Mouse (Mus musculus) c-Kit-positive CD71-positive TER-119-positive erythroid progenitor cells, embryonic 14.5 days (primary cell): ENCODE data around the gene Zfp710.
"Not testable (repeated sequence)": the region's sequence is repeated elsewhere in the genome, so short reads cannot be mapped to it uniquely, and the experiment has no call there.

ENCODE experiments used
- DNase-seq: peaks from one replicate; pipeline ENCODE4 v3.0.0-alpha.2; 2013; ENCODE audit warnings: low spot score

The Zfp710 gene

DNA sequence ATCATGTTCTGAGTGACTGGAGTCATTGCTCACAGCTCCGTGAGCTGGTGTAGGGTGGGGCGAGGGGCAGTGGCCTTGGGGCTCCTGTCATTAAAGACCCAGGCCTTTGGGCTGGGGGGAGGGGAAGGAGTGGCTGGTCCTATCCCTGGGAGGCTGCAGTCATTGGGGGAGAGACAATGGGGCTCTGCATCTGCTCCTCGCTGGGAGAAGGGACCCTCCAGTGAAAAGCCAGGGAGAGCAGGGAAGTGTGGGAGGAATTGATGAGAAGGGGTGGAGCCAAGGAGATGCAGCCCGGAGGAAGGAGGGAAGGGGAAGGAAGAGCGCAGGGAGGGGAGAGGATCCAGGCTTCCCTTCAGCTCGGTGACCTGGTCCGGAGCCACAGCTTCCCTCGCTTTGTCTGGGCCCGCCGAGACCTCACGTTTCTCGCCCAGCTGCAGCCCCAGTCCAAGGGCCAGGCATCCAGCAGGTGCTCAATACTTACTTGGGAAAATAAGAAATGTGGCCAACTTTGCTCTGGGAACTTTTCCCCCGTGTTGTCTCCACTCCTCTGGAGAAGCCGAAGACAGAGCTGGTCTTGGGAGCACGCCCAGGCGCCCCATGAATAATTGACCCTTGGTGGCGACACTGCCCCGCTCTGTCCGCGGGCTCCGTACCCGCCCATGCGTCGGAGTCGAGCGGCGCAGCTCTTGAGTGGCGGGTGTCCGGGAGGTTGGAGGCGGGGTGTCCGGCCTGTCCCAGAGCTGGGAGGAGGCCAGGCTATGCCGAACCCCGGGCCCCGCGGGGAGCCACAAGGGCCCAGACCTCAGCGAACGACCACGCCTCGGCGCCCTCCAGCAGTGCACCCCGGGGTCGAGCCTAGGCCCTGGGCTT is at the start of gene Zfp710:
Zfp710 (plus strand) TSS at position 294 of the 870 bp plus-strand sequence.
- no peak for DNase-seq

DNA sequence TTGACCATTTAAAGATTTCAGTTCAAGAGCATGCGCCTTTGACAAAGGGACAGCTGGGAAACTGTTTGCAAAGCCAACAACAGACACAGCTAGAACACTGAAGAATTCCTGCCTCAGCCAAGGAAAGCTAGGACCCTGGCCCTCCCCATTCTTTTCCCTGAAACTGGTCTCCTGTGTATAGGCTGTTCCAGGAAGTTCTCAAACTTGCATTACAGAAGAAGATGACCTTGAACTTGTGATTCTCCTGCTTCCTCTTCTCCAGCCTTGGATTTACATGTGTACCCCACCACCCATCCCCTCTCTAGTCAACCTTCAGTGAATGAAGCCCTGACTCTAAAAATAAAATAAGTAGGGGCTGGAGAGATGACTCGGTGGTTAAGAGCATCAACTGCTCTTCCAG is 49.3 kb upstream of the Zfp710 start:
- DNase-seq = no peak

DNA sequence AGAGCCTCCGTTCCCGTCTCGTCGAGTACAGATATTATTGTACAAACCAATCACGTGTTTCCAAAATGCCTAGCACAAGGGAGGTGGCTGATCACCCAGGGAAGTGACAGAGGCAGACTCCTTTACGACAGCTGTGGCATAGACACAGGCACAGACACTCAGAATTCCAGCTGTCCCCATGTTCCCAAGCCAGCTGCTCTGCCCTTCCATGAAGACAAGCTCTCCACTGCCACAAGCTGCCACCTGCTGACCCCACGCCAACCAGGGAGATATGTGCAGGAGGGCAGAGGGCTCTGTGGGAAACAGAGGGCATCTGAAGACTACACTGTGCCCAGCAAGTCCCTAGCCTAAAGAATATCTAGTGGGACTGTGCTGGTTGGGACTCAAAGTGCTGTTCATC is 37.9 kb upstream of the Zfp710 start:
- no peak for DNase-seq

DNA sequence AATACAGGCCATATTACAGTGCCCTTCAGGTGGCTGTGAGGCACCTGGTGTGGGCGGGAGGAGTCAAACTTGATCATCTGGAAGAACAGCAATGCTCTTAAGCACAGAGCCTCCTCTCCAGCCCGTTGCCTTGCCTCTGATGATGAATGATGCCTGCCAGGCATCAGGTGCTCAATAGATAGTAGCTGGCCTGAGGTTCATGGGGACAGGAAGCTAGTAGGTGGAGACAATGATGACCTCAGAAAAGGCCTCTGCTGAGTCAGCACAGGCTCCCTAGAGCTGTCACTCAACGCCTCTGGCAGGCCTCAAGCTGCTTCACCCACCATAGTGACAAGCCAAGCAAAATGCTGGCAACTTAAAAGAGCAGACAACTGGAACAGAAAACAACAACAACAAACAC is 36.9 kb upstream of the Zfp710 start:
- no peak for DNase-seq

DNA sequence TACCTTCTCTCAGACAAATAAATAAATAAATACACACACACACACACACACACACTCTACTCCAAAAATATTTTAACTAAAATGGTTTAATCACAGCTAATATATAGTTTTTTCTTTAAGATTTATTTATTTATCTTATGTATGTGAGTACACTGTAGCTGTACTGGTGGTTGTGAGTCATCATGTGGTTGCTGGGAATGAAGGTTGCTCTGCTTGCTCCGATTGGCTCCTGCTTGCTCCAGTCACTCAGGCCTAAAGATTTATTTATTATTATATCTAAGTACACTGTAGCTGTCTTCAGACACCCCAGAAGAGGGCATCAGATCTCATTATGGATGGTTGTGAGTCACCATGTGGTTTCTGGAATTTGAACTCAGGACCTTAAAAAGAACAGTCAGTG is 36.1 kb upstream of the Zfp710 start:
- DNase-seq = not testable (repeated sequence)

DNA sequence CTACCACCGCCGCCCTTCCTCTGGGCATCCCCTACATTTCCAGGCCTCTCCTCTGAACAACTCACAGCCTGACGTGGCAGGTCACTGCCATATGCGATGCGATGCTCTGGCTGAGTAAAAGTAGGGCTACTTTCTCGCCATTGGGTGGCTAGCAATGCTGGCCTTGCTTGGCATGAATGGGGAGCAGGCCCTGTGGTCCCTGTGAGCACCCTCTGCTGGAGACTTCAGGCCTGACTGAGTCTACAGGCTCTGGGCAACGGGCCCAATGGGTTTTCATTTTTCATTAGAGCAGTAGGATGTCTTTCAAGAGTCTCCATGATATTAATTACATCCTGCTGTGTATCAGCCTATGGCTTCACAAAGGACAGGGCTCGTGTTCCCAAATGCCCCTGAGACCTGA is 30.1 kb upstream of the Zfp710 start:
- no peak for DNase-seq

DNA sequence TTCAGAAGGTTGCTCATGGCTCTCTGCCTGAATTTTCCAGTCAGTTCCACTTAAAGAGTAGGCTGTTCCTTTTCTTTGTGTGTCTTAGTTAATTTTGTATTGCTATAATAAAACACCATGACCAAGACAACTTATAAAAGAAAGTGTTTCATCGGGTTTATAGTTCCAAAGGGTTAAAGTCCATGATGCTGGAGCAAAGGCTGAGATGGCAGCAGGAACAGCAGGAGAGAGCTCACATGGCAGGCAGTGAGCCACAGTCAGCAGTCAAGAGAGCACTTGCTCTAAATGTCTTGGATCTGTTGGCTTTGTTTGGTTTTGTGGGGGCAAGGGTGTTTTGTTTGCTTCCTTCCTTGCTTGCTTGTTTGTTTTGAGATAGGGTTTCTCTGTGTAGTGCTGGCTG is 26.9 kb upstream of the Zfp710 start:
- no peak for DNase-seq

DNA sequence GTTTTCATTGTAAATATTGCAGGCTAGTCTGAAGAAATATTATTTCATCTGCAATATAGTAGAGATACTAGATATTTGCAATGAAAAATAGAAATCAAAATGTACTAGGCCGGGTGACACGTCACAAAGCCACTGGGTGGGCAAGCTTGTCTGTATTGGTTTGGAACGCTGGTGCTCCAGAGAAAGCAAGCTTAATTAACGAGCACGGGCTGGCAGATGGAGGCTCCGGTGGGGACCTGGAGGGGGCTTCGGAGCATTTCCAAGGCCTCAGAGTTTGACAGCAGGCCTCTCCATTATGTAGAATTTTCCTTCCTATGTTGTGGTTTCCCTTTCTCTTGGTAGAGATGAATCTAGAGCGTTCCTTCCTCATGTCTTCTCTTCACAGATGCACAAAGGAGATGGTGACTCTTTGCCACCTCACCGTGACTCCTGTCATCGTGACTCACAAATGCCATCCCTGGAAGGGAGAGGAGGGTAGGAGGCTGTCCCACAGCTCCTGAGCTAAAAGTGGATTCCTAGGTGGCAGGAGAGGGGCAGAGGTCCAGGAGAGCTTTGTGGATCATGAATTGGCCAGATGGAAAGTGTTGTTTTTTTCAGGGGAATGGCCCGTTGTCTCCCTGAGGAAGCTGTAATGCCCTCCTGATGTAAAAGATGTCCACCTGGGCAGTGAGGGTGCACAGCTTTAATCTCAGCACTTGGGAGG is 22.1 kb upstream of the Zfp710 start:
- DNase-seq = no peak

DNA sequence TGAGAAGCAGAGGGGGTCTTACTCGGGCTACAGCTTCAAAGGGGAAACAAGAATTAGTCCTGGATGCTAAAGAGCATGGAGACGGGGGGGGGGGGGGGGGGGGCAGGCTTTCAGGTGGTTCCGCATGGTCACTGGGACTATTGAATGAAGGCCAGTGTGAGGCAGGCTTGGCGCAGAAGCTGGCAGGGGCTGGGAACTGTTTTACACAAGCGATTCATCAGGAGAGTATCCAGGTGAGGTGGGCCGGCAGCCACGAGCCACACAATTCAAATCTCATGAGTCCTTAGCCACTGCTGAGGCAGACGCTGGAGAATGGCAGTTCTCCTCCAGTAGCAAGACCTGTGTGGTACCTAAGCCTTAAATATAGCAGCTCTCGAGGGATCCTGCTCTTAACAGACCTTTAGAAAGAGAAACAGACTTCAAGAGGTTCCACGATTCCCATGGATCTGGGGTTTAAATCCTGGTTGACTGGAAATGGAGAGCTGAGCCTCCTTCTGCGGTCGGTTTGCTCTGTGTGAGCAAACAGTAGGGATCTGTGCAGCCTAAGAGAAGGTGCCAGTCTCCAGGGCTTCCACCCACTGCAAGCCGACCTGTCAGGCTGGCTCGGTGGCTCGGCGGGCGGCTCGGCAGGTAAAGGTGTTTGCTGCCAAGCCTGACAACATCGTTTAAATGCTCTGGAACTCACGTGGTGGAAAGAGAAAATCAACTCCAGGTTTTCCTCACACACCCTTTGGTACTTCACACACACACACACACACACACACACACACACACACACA is 19.6 kb upstream of the Zfp710 start:
- no peak for DNase-seq

DNA sequence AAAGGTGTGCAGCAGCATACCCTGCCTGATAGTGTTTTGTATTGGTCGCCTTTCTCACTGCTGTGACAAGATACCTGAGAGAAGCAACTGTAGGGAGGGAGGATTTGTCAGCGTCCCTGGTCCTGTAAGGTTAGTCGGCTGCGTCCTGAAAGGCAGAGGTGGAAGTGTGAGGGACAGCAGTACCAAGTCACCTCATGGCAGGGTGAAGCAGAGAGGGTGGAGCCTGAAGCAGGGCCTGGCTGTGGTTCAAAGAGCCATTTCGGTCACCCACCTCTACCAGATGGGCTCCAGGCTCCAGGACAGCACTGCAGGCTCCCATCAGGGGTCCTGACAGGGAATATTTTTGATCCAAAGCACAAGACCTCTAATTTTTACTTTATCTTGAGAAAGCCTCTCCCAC is 13.9 kb upstream of the Zfp710 start:
- no peak for DNase-seq

DNA sequence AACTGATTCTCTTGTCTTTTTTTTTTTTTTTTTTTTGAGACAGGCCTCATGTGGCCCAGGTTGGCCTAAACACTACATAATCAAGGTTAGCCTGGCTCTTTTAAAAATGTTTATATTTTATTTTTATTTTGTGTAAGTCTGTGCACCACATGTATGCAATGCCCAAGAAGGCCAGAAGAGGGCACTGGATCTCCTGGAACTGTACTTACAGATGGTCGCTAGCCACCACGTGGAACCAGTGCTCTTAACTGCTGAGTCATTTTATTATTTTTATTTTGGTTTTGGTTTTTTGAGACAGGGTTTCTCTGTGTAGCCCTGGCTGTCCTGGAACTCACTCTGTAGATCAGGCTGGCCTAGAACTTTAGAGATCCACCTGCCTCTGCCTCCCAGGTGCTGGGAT is 13.1 kb upstream of the Zfp710 start:
- DNase-seq = peak; percentile 62

DNA sequence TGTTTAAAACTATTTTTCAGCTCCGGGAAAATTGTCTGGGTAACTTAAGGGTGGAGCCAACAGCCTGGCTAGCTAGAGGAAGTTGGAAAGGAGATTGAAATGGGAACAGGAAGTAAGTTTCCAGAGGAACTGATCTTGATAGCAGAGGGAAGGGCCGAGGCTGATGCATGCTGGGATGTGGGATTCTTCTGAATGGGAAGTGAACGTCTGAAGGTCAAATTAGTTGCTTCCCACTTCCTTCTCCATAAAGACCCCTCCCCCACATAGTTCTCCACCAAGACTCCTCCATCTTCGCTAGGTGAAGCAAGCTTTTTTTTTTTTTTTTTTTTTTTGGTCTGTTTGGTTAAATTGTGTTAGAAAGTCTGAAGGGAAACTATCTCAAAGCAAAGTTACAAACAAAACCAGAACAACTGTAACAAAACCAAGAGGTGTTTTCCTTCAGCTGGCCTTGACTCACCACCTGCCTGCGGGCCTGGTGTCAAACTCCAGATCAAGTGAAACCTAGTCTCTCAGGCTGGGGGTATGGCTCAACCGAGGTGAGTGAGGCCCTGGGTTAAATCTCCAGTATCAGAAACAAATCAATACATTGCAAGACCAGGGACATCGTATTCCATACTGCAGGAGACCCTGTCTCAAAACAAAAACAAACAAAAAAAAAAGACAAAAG is 10.6 kb upstream of the Zfp710 start:
- DNase-seq = no peak

DNA sequence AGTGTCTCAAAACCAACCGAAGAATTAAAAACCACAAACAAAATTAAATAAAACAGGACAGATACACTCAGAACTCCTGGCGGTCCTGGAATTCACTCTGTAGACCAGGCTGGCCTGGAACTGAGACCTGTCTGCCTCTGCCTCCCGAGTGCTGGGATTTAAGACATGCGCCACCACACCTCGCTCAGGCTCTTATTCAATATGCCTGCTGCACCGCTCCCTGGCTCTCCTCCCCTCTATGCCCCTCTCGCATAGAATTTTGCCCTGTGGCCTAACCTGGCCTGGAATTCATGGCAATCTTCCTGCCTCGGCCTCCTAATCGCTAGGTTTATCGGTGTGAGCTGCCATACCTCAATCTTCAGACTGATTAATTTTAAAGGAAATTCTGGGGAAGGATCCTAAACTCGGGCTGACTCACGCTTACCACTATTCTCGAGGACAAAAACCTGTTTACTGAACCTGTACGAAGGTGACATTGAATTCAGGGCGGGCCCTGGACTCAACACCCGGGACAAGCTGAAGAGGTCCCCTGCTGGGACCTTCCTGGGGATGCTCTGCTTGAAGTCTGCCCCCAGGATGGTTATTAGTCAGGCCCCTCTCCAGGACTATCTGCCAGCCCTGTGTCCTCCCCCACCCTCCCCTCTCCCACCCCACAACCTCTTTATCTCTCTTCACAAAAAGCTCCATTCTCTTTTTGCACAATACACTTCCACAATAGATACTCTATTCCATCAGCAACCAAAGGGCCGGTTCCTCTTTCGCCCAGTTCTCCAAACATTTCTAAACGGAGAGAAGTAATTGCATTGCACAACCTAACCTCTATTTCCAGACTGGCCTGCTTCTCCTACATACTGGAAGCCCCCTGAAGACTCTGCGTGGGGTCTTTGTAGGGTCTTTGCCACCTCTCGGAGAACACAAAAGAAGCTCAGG is 9.5 kb upstream of the Zfp710 start:
- DNase-seq = no peak

DNA sequence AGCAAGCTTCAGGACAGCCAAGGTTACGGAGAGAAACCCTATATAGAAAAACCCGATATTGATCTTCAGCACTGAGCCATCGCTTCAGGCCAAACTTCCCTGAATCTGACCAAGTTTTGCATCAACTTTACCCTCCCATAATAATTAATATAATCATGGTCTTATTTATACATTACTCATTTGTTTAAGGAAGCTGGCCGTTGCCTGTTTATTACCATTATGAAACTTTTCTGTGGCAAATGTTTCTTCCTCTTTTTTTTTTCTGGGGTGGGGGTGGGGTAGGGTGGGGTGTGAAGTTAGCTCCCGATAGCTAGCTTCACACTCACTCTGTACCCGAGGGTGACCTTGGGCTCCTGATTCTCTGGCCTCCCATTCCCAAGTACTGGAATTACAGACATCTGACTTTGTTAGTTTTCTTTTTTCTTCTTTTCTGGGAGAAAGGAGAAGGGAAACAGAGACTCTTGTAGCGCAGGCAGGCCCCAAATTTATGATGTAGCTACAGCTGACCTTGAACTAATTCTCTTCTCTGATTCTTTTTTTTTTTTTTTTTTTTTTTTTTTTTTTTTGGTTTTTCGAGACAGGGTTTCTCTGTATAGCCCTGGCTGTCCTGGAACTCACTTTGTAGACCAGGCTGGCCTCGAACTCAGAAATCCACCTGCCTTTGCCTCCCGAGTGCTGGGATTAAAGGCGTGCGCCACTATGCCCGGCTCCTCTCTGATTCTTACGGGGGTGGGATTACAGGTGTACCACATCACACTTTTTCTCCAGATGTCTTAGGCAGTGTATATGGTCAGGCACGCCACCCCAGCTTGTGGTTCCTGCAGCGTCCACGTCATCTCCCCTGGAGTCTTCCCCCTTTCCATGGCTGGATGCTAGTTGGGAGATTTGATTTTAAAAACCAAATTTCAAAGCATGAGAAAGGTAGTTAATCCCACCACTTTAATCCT is 5.8 kb upstream of the Zfp710 start:
- no peak for DNase-seq

DNA sequence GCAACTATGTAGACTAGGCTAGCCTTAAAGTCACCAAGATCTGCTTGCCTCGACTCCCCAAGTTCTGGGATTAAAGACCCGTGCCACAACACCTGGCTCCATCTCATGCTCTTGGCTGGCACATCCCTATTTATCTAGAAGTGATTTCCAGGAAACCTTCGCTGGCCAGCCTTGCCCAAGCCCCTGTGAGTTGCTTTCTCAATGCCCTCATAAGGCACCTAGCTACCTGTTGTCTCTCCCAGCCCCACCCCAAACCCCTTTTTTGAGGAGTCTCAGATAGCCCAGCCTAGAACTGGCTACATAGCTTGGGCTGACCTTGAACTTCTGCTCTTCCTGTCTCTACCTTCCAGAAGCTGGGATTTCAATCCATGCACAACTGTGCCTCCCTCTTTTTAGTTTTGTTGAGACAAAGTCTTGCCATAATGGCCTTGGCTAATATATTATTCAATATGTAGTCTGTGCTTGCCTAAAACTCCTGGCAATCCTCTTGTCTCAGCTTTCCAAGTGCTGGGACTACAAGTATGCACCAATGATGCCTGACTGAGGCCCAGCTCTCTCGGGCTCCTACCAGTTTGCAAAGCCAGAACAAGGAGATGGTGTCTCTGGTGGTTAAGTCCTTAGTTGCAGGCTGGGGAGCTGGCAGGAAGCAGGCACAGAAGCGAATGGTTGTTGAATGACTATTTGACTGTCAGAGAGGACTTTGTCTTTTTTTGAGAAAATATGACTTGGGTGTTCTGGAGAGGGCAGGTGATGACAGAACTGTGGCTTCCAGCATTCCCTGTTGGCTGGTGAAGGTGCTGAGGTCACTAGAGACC is 786 bp upstream of the Zfp710 start:
- DNase-seq = no peak

DNA sequence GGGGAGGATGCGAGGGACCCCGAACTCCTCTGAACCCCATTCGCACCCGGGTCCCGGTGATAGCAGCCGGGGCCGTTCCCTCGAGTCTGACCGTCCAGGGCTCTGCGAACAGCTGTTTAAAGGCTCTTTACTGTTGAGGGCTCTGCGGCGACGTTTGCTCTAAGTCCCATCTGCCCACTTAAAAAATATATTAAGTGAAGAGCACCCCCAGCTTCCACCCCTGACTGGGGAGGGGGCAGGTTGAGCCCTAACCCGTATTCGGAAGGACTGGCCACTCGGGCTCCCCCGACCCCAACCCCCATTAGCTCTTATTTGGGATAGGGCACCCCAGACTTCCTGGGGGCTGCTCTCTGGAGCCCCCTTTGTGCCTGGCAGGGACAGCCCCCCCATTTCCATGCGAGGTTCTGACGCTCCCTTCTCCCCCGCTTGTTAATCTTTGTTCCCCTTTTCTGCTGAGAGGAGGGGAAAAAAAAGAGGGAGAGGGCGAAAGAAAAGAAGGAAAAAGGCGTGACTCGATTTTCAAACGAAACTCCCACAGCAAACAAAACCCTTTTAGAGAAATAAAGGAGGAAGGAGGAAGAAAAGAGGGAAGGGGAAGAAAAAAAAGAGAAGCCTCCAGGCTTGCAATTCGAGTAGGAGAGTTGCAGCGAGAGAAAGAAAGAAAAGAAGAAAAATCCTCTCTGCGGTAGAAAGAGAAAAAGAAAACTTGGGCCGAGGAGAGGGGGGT is 940 bp downstream of the Zfp710 start:
- no peak for DNase-seq

DNA sequence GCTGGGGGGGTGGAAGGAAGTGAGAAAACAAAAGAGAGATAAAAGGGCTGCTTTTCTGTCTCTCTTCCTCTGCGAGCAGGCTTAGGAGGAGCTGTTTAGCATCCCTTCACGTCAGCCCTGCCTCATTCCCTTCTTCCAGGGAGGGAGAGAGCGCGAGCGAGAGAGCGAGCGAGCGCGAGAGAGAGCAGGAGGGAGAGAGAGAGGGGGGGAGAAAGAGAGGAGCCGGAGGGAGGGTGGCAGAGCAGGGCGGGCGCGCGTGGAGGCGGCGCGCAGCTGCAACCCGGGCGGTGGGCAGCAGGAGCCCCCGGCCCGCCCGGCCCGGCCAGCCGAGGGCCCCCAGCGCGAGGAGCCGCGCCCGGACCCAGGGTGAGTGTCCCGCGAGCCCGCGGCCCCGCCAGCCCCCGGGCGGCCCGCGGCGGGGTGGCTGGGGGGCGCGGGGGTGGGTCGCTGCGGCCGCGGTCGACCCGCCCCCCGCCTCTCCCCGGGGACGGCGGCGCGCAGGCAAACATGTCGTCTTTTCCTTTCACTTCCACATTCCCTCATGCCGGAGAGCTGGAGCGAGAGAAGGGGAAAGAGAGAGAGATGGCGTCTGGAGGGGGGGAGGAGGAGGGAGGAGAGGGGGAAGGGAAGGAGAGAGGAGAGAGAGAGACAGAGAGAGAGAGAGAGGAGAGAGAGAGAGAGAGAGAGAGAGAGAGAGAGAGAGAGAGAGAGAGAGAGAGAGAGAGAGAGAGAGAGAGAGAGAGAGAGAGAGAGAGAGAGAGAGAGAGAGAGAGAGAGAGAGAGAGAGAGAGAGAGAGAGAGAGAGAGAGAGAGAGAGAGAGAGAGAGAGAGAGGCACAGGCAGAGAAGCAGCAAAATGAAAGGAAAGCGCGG is 1.7 kb downstream of the Zfp710 start:
- DNase-seq = no peak
